Mouse (Mus musculus) layer of hippocampus, adult 2 months (tissue): ENCODE measurements at regions not wholly inside any gene's neighbourhood (a gene's known extent, or its start where the extent isn't known, plus 50 kb on each side); places are given as distances from the start of the nearest gene placed in this dataset.
A peak's percentile ranks its signal among the peaks of the same experiment; 100 is the strongest.

Source experiments
- DNase-seq, 2 experiments: peaks; one replicate each; pipeline ENCODE4 v3.0.0; 2022; ENCODE audit warnings: low spot score in 2 of 2
- H3K27ac ChIP-seq: fragments of 200-600 bp; 2 replicates; pipeline ENCODE4 v1.8.1; 2022
- H3K4me3 ChIP-seq: fragments of 200-600 bp; 2 replicates; pipeline ENCODE4 v1.8.1; 2022; ENCODE audit warnings: mild to moderate bottlenecking
- CTCF ChIP-seq: fragments of 200-600 bp; conservative IDR thresholded peaks from 2 replicates; pipeline ENCODE4 v1.8.1; 2022; ENCODE audit warnings: antibody characterized with exemption, mild to moderate bottlenecking, moderate library complexity

DNA sequence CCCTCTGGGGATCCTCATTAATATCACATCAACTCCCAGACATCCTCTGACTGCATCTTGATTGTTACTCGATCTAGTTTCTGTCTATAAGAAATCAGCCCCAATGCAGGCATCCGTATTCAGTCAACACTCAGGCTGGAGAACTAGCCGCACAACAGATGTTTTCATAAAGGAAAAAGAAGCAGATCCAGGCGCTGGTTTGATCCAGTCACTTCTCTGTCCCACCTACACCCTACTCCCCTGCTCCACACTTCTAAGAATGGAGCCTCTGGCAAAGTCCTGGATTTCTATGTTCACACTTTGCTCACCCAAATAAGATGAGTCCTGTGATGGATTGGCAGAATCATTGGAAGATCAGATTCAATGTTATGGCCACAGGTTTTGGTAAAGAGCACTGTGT lies 302.4 kb downstream of the Slc4a3 start:
- no peak for DNase-seq
- H3K27ac ChIP-seq: no peak overlapping the region

DNA sequence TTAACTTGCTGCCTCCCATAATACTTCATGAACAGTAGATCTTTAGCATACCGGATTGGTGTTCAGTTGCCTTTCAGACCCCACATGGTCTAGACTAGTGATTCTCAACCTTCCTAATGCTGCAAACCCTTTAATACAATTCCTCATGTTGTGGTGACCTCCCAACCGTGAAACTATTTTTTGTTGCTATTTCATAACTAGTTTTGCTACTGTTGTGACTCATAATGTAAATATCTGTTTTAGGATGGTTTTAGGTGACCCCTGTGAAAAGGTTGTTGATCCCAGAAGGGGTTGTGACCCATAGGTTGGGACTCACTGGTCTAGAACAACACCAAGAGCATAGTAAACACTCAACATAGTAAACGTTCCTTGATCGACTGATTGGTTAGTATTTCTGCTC lies 304.1 kb downstream of the Slc4a3 start:
- Histone ChIP-seq H3K27ac (no peak overlapping the region), H3K4me3 (no peak overlapping the region)
- no peak for DNase-seq
- no peak for TF ChIP-seq CTCF

More for the DNA sequence above, 302.4 kb downstream of the Slc4a3 start:
- H3K4me3 ChIP-seq: no peak overlapping the region
- no peak for TF ChIP-seq CTCF

DNA sequence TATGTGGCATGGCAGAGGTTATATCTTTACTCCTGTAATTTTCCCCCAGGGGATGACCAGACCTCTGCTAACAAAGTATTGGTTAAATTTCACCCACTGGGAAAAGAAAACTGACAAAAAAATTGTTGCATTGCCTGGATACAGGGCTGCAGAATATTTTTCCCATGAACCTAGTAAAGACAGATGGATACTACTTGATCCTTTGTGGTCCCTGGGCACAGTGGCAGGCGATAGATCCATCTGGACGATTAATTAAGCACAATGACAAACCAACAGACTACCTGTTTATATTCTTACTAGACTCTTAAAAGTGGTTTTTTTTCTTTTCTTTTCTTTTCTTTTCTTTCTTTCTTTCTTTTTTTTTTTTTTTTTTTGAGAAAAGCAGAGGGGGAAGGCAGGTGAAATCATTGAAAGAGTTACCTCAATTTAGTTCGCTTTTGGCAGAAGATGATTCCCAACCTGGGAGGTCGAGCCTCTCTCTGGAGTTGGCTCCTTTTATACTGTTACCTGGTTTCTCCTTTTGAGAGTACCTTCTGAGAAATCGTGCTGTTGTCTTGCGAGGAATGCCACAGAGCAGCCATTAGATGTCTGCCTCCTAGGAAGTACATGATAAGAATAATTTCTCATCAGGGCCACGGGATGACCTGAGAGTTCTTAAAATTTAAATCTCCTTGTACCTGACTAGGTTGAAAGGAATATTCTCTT lies 312.6 kb downstream of the Slc4a3 start:
- TF ChIP-seq CTCF: no peak
- Histone ChIP-seq H3K27ac (no peak overlapping the region), H3K4me3 (no peak overlapping the region)
- no peak for DNase-seq

DNA sequence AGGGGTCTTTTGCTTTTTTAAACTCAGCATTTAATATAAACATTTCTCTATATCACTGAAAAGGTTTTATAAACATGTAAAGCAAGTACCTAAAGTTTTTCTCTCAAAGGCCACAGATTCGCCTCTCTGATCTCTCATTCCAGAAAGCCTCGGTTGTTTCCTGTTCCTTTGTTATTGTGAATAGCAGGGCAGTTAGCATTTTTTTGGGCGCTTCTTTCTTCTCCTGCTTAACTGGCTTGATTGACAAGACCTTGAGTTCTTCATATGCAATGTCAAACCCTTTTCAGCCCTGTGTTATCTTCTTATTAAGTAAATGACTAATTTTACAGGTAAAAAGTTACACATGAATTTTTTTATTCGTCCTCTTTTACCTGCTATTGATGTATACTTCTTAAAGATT lies 316.7 kb downstream of the Slc4a3 start:
- Histone ChIP-seq H3K4me3 (no peak overlapping the region), H3K27ac (no peak overlapping the region)
- no peak for TF ChIP-seq CTCF
- DNase-seq: no peak

DNA sequence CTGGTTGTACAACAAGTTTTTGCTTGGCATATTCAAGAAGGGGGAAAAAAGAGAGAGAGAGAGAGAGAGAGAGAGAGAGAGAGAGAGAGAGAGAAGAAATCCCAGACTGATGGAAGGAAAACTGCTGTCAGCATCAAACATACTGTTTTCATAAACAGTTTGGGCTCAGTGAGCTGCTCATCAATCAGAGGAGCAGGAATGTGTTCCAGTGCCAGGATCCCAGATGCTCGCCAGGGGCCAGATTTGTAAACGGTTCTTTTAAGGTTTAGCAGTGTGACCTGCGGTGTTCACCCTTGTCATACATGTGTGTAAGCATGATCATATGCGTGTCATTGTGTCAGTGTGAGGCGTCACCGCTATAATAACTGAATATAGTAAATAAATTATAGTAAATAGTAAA lies 320.5 kb downstream of the Slc4a3 start:
- Histone ChIP-seq H3K27ac (no peak overlapping the region), H3K4me3 (no peak overlapping the region)
- no peak for TF ChIP-seq CTCF
- DNase-seq: no peak

DNA sequence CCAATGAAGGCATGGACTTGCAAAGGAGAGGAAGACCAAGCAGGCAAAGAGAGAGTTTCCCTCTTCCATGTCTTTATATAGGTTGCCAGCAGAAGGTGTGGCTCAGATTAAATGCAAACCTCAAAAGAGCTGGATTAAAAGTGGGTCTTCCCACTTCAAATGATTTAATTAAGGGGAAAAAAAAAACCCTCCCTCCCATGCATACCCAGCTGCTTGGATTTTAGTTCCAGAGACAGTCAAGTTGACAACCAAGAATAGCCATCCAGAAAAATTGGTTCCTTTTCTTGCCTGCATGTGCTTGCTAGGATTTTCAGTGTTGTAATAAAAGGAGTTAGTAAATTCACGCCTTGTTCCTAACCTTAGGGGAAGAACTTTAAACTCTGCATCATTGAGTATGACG lies 323.3 kb downstream of the Slc4a3 start:
- TF ChIP-seq CTCF: no peak
- no peak for DNase-seq
- Histone ChIP-seq H3K27ac (no peak overlapping the region), H3K4me3 (no peak overlapping the region)

DNA sequence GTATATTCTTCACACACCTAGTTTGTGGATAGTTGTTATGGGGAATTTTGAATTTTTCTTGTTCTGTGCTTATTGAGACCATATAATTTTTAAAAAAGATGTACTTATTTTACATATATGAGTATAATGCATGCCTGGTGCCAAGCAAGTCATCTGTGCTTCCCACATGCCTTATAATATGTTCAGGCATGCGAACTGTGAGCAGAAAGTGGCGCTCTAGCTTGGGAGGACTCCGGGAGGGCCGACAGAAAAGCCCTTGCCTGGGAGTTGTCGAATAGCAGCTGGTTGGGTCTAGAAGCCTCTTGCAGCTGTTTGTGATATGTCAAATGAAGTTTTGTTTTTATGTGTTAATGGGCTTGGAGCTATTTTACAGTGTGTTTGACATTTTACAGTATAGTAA lies 323.8 kb downstream of the Slc4a3 start:
- no peak for DNase-seq
- Histone ChIP-seq H3K4me3 (no peak overlapping the region), H3K27ac (no peak overlapping the region)
- no peak for TF ChIP-seq CTCF

DNA sequence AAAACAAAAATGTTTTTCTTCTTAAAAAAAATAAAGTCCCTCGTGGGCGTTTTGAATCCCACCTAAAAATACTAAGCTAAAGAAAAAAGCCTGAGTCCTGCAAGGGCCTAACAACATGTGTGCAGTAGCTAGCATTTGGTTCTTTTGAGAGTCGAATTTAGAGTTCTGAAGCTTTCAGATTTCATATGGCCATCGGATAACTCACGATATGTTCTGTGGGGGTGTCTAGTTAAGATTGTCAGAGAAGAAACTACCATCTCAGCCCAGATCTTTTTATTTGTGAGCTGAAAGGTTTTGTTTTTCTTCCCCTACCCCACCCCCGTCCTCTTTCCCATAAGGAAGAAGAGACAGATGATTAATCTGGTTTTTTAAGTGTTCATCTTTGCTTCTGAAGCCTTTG lies 327.8 kb downstream of the Slc4a3 start:
- peak; percentile 14 to 44 for DNase-seq
- Histone ChIP-seq H3K27ac (peak overlapping the region; percentile 64; the same call in 1 of the 2 replicates), H3K4me3 (no peak overlapping the region)
- no peak for TF ChIP-seq CTCF

DNA sequence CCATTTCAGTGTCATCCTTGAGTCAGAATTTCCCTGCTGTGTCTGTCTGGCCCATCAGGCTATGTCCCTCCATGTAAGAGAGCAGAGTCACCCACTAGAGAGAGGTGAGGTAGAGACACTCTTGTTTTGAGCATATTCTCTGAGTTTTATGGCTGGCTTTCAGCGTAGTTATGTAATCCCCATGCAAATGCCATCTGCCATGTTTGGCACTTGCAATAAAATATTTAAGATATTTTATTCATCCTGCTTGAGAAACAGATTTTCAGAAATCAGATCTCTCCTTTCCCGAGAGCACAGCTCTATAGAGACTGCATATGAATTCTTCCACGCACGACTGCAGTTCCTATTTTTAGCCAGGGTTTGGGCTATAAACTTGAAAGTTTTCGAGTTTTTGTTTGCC lies 331.1 kb downstream of the Slc4a3 start:
- peak overlapping the region; percentile 83 for H3K27ac ChIP-seq
- 0 out of 2 replicates have a peak, but pooled peaks have one; percentile 7 for TF ChIP-seq CTCF
- H3K4me3 ChIP-seq: no peak overlapping the region
- DNase-seq: peak; percentile 65 to 75

DNA sequence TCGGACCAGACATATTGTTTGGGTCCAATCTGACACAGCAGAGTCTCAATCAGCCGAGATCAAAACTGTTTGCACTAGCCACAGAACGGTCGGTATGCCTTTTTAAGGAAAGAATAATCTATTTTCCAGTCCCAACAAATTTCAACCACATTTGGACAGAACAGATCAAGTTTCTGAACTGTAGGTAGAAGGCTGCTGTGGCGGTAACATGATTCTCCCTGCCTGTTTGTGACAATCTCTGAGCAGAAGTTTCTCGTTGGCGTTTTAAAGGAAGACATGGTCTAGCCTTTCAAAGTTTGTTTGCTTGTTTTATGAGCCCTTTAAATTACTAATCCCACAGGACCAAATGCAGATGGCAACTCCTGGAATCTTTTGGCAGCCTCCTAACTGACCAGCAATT lies 339.6 kb downstream of the Slc4a3 start:
- Histone ChIP-seq H3K27ac (no peak overlapping the region), H3K4me3 (no peak overlapping the region)
- no peak for DNase-seq
- no peak for TF ChIP-seq CTCF

DNA sequence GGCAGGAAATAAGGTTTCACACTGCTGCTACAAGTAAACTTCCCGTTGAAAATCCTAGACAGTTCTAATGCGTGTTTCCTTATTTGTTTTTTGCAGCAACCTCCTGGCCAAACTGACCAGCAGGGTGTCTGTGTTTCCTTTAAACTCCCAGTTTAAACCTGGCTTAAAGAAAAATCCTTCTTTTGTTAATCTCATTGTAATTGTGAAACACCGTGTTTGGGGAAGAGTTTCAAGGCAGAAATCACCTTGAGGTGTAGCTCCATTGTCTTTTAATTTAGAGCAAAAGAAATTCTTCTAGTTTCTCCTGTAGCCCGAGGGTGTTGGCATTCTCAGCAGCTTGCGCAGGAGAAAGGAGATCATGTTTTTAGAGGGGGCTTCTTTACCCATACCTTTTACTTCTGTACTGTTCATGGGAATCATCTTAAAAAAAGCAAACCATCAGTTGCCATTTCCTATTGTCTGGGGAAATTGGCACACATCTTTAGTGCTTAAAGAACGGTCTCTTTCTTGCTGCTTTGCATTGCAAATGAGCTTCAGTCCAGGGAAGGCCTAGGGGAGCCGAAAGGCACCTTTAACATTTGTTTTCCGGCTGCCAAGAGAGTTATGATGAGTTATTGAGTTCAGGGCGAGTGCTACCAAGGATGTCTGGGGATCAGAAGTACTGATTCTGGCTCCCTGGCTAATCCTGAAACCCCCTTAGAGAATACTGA lies 342.6 kb downstream of the Slc4a3 start:
- Histone ChIP-seq H3K27ac (no peak overlapping the region), H3K4me3 (no peak overlapping the region)
- DNase-seq: no peak
- no peak for TF ChIP-seq CTCF

DNA sequence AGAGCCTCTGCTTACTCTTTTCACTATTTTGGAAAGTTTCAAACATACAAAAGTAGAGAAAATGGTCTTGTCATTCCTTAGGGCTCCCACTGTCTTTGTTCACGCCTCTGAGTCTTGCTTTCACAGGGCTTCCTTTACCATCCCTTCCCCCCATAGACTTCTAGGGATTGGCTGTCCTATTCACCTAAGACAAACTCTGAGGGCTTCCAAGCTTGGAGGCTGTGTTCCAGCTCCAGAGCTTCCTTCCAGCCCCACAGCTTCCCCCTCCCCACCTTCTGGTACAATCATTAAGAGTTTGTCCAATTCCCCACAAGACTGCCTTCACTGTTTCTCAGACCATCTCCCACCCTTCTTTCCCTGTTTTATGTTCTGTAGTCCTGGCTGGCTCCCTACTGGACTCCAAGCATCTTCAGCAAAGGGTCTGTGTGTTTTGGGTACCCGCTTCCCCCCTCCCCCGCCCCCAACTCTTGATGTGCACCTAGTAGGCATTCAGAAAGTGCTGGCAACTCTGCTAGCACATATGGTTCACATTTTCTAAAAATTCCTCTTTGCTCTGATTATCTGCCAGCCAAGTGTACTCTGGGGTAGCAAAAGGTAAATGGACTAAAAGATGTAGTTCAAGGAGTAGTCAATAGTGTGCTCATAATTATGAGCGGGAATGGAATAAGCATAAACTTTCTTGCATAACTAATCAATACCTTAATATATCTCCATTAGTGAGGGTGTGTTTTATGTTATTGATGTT lies 344.0 kb downstream of the Slc4a3 start:
- Histone ChIP-seq H3K27ac (no peak overlapping the region), H3K4me3 (no peak overlapping the region)
- no peak for DNase-seq
- no peak for TF ChIP-seq CTCF

DNA sequence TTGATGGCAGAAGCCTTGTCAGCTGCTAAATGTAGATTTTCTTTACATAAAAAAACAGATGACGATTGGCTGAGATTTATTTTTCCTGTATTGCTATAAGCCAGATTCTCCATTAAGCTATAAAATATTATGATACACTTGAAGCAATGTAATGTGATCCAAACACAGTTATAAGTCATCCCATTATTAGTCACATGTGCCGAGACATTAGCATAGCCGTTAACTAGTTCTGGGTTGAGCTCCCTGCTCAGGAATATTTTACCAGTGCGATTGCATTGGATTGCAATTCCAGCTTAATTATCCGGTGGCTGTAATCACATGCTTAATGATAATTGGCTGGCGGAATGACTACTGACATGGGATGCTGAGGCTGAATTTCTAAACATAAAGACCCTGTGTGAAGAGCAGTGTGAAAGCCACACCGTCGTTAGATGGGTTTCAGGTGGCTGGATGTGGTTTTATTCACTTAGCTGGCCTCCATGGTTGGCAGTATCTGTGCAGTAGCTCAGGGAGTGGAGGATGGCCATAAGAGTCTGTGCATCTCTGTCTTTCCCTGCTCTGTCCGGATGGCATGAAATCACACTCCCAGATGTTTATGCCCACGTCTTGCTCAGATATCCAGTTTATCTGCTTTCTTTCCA lies 344.7 kb downstream of the Slc4a3 start:
- TF ChIP-seq CTCF: no peak
- Histone ChIP-seq H3K4me3 (no peak overlapping the region), H3K27ac (no peak overlapping the region)
- DNase-seq: no peak
